Mouse (Mus musculus): ENCODE data around the gene Arap1. TPM values are rescaled to one million over a fixed set of nuclear protein-coding genes. Genes with fewer than 3 reads are reported as not detected.

The Arap1 gene
- total and polyA plus RNA-seq, 2 experiments from 2014 or later, result 6.9 to 30.0 TPM

DNA sequence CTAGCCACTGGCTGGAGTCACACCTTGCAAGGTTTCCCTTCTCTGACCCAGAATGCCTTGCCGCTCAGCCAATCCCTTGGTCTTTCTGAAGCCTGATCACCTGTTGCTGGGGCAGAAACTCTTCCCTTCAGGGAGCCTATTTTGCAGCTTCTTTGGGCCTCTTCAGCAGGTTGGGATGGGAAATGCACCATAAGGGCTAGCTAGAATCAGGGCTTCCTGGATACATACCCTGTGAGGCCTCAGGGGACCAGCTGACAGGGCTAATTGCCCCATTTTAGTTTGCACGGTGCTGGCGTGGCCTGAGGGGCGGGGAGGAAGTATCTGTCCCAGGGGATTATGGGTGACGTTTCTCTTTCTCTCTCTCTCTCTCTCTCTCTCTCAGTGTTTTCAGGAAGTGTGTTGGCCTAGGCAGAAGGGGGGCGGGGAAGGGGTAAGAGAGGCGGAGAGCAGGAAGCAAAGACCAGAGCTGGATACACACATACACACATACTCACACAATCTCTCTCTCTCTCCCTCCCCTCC lies 29.9 kb downstream of the Arap1 start:
- Histone ChIP-seq H3K4me2 (ENCODE audit: low read depth, low read length, poor library complexity, severe bottlenecking) (peak overlapping the region; percentile 16; the same call in 1 of the 2 replicates), H3K4me3 (ENCODE audit: low read depth, low read length) (no peak overlapping the region), H3K9me3 (ENCODE audit: low read length) (no peaks in the 10 kb centered on the region), H3K27me3 (ENCODE audit: insufficient read depth, low read length) (no peaks in the 10 kb centered on the region), H3K36me3 (ENCODE audit: insufficient read depth, low read length) (no peaks in the 10 kb centered on the region), H3K4me1 (ENCODE audit: insufficient read depth, low read length) (no peaks in the 10 kb centered on the region), H3K9ac (replicated peaks; ENCODE audit: low read length, poor library complexity, severe bottlenecking) (no peak overlapping the region; the same call in 1 of the 2 replicates), H3K27ac (ENCODE audit: low read depth, low read length) (0 out of 2 replicates have a peak overlapping the region, but pooled peaks have one; percentile 14)
- TF ChIP-seq CTCF (IDR thresholded peaks at IDR 0.05), result no peak
- no peak for ATAC-seq (ENCODE audit: low FRiP score)
- WGBS, result 20% methylated on average over 7 of the region's 7 CpGs
- DNase-seq (ENCODE audit: low spot score), result peak; percentile 45

DNA sequence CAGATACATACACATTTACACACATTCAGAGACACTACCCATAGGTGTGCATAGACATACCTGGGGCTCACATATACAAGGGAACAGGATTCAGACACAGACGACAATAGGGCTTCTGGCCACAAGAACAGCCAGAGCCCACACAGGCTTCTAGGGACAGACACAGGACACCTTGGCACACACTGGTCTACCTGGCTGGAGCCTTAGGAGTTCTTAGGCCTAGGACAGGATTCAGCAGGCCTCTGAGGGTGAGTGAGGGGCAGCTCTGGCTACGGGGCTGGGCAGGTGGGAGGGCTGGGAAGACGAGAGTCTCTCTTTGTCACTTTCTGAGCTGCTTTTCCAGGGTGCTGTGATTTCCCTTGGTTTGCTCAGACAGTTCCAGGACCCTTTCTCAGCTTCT lies 30.4 kb downstream of the Arap1 start:
- Histone ChIP-seq H3K9ac (replicated peaks; ENCODE audit: low read length, poor library complexity, severe bottlenecking) (no peak overlapping the region), H3K27ac (ENCODE audit: low read depth, low read length) (0 out of 2 replicates have a peak overlapping the region, but pooled peaks have one; percentile 14)
- 56% methylated on average over 3 of the region's 3 CpGs for WGBS

DNA sequence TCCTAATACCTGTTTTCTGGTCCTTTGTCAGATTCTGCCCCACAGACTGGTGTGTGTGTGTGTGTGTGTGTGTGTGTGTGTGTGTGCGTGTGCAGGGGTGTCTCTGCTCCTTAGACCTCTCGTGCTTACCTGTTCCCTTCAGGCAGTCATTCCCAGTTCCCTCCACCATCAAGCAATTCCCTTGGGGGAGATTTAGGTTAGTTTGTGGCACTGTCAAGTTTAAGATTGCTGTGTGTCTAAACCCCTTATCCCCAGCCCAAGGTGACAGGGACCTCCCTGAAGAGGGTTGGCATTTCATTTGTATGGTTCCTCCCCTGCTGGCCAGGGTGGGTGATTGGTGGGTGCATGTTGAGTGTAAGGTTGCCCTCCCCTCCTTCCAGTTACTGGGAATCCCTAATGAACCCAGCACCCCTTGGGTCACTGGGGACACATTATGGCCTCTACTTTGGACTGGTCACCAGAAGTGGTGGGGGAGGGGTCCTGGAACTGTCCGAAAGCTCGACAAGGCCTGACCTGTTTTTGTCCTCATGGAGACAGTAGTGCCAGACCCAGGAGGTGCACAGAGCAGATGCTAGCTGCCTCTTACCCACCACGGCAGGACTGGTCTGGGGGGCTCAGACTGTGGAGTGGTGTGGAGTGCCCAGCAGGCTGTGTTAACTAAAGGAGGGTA lies 31.1 kb downstream of the Arap1 start:
- Histone ChIP-seq H3K4me1 (ENCODE audit: insufficient read depth, low read length) (no peaks in the 10 kb centered on the region), H3K9ac (replicated peaks; ENCODE audit: low read length, poor library complexity, severe bottlenecking) (no peak overlapping the region), H3K36me3 (ENCODE audit: insufficient read depth, low read length) (no peaks in the 10 kb centered on the region), H3K27me3 (ENCODE audit: insufficient read depth, low read length) (no peaks in the 10 kb centered on the region), H3K9me3 (ENCODE audit: low read length) (no peaks in the 10 kb centered on the region), H3K27ac (ENCODE audit: low read depth, low read length) (no peak overlapping the region), H3K4me3 (ENCODE audit: low read depth, low read length) (no peak overlapping the region), H3K4me2 (ENCODE audit: low read depth, low read length, poor library complexity, severe bottlenecking) (no peak overlapping the region)
- 54% methylated on average over 5 of the region's 5 CpGs for whole genome bisulfite sequencing
- DNase-seq (ENCODE audit: low spot score) (no peak), ATAC-seq (ENCODE audit: low FRiP score) (no peak)
- no peak for TF ChIP-seq CTCF (IDR thresholded peaks at IDR 0.05)

More for the DNA sequence above, 30.4 kb downstream of the Arap1 start:
- no peaks in the 10 kb centered on the region for H3K4me1 ChIP-seq (ENCODE audit: insufficient read depth, low read length)
- H3K36me3 ChIP-seq (ENCODE audit: insufficient read depth, low read length), result no peaks in the 10 kb centered on the region
- no peak for TF ChIP-seq CTCF (IDR thresholded peaks at IDR 0.05)
- no peaks in the 10 kb centered on the region for H3K9me3 ChIP-seq (ENCODE audit: low read length)
- ATAC-seq (ENCODE audit: low FRiP score) (no peak), DNase-seq (ENCODE audit: low spot score) (no peak)
- H3K27me3 ChIP-seq (ENCODE audit: insufficient read depth, low read length), result no peaks in the 10 kb centered on the region
- peak overlapping the region; percentile 16; the same call in 1 of the 2 replicates for H3K4me2 ChIP-seq (ENCODE audit: low read depth, low read length, poor library complexity, severe bottlenecking)
- H3K4me3 ChIP-seq (ENCODE audit: low read depth, low read length), result no peak overlapping the region

DNA sequence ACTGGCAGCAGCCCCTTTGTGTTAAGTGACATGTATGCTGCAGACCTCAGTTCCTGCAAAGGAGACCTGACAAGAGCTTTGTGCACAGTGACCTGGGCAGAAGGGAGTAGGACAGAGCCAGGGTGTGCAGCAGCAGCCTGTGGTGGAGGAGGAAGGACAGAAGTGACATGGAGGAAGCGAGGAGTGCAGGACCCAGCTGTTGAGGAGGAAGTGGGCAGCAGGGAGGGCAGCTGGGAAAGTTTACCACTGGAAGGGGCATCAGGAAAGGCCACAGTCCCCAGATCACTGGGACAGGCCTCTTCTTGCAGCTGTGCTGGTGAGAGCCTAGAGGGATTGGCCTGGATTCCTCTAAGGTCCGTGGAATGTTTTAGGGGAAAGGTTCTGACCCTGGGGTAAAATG lies 31.9 kb downstream of the Arap1 start:
- no peaks in the 10 kb centered on the region for H3K9me3 ChIP-seq (ENCODE audit: low read length)
- no peaks in the 10 kb centered on the region for H3K27me3 ChIP-seq (ENCODE audit: insufficient read depth, low read length)
- H3K4me2 ChIP-seq (ENCODE audit: low read depth, low read length, poor library complexity, severe bottlenecking), result no peak overlapping the region
- H3K27ac ChIP-seq (ENCODE audit: low read depth, low read length), result no peak overlapping the region
- no peak overlapping the region for H3K9ac ChIP-seq (replicated peaks; ENCODE audit: low read length, poor library complexity, severe bottlenecking)
- no peak for TF ChIP-seq CTCF (IDR thresholded peaks at IDR 0.05)
- 83% methylated on average over 2 of the region's 2 CpGs for WGBS
- H3K36me3 ChIP-seq (ENCODE audit: insufficient read depth, low read length), result no peaks in the 10 kb centered on the region
- H3K4me1 ChIP-seq (ENCODE audit: insufficient read depth, low read length), result no peaks in the 10 kb centered on the region
- no peak overlapping the region for H3K4me3 ChIP-seq (ENCODE audit: low read depth, low read length)
- DNase-seq (ENCODE audit: low spot score) (no peak), ATAC-seq (ENCODE audit: low FRiP score) (no peak)

DNA sequence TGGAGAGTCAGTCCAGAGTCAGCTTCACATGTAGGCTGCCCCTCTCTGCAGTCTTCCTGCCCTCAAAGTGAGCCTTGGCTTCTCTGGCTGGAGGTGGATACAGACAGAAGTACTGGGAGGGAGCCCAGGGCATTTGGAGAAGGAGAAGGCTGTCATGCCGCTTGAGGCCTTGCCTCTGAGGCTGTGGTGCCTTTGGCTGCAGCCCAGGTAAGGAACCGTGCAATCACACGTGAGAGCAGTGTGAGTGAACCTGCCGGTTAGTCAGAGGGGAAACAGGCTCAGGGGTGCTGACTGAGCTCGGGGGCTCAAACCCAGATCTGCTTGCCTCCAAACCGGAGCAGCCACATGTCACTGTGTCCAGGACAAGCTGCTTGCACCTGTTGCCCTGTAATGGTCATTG lies 33.6 kb downstream of the Arap1 start:
- H3K9me3 ChIP-seq (ENCODE audit: low read length), result no peaks in the 10 kb centered on the region

DNA sequence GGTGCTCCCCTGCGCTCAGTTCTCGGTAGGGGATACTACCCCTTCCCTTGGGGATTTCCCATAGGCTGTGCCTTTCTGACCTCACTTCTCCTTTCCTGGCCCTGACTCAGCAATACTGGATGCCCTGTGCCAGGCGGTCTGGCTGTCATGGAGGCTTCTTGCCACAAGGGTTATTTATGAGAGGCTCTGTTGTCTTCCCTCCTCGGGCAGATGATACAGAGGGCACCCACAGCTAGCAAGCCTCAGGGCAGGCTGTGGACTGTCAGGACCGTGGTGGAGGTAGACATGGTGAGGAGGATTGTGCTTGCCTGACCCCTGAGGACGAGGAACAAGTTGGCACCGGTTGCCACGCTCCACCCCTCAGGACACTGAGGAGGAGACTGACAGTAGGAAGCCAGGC lies 34.5 kb downstream of the Arap1 start:
- Histone ChIP-seq H3K4me1 (ENCODE audit: insufficient read depth, low read length) (no peaks in the 10 kb centered on the region), H3K9me3 (ENCODE audit: low read length) (no peaks in the 10 kb centered on the region), H3K4me3 (ENCODE audit: low read depth, low read length) (no peak overlapping the region), H3K27me3 (ENCODE audit: insufficient read depth, low read length) (no peaks in the 10 kb centered on the region), H3K27ac (ENCODE audit: low read depth, low read length) (no peak overlapping the region), H3K4me2 (ENCODE audit: low read depth, low read length, poor library complexity, severe bottlenecking) (no peak overlapping the region), H3K9ac (replicated peaks; ENCODE audit: low read length, poor library complexity, severe bottlenecking) (no peak overlapping the region), H3K36me3 (ENCODE audit: insufficient read depth, low read length) (no peaks in the 10 kb centered on the region)
- no peak for ATAC-seq (ENCODE audit: low FRiP score)
- WGBS, result 86% methylated on average over 8 of the region's 8 CpGs
- DNase-seq (ENCODE audit: low spot score), result no peak
- TF ChIP-seq CTCF (IDR thresholded peaks at IDR 0.05), result no peak

More for the DNA sequence above, 33.6 kb downstream of the Arap1 start:
- ATAC-seq (ENCODE audit: low FRiP score) (no peak), DNase-seq (ENCODE audit: low spot score) (no peak)
- H3K27me3 ChIP-seq (ENCODE audit: insufficient read depth, low read length), result no peaks in the 10 kb centered on the region
- H3K9ac ChIP-seq (replicated peaks; ENCODE audit: low read length, poor library complexity, severe bottlenecking), result no peak overlapping the region
- TF ChIP-seq CTCF (IDR thresholded peaks at IDR 0.05), result no peak
- H3K36me3 ChIP-seq (ENCODE audit: insufficient read depth, low read length), result no peaks in the 10 kb centered on the region
- H3K4me3 ChIP-seq (ENCODE audit: low read depth, low read length), result no peak overlapping the region
- H3K4me1 ChIP-seq (ENCODE audit: insufficient read depth, low read length), result no peaks in the 10 kb centered on the region
- 83% methylated on average over 6 of the region's 6 CpGs for WGBS
- no peak overlapping the region for H3K27ac ChIP-seq (ENCODE audit: low read depth, low read length)
- no peak overlapping the region for H3K4me2 ChIP-seq (ENCODE audit: low read depth, low read length, poor library complexity, severe bottlenecking)
